Mouse (Mus musculus): ENCODE measurements around the gene Armc6. TPM values are rescaled to one million over a fixed set of nuclear protein-coding genes. Genes with fewer than 3 reads are reported as not detected.

Gene Armc6
- 17.8 TPM for polyA plus RNA-seq (2017; shearing (Covaris generic))

DNA sequence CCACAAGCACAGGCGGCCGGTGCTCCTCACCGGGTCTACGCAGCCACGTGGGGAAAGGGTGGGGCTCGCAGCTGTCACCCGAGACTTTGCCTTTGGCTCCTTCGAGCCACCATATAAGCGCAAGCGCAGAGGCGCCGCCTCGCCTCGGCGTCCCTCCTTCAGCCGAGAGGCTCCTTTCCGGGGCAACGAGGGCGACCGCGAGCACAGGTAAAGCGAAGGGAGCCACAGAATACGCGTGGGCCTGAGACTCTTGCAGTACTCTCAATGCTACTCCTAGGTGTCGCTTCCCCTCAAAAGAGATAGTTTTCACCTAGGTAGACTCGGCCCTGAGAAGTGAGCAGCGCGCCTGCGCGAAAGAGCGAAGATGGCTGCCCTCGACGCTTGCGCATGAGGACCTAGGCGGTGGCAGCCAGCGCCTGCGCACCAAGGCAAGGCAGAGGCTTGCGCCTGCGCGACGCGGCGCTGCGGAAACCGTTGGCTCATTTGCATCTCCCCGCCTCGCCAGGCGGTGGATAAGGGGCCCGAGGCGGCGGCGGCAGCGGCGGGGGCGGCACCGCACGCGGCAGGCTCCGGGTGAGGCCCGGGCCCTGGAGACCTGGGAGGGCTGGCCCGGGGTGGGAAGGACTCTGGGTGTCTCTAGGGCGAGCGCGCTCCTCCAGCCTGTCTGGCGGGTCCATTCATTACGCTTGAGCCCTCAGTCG lies at the start of gene Armc6, which contains the start of gene Sugp2:
Gene Armc6 (minus strand): TSS at position 387 of the 701 bp plus-strand sequence.
Gene Sugp2 (plus strand): TSS at position 147 of the 701 bp plus-strand sequence.

DNA sequence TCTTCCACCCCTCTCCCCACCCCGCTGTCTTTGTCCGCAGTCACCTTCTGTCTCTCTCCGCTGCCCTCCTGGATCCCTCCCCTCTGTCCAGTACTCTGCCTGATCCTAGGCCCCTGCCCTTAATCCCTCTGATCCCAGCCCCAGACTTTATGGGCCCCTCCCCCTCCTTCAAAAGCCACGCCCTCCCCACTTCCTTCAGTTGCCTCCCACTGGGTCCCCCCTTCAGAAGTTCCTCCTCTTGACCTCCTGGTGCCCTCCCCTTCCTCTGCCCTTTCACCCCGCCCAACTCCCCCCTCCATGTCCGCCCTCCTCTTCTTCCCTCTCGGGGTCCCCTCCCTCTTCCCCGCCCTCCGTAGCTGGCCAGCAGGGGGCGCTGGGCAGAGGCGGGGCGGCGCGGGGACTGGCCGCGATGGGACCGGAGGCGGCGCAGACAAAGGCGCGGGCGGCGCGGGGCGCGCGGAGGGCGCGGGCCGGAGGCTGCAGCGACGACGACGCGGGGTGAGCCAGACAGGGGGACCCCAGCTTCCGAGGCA lies 48.4 kb upstream of the Armc6 start, which contains the start of gene Homer3:
Gene Homer3 (plus strand): TSS at position 225 of the 533 bp plus-strand sequence.

DNA sequence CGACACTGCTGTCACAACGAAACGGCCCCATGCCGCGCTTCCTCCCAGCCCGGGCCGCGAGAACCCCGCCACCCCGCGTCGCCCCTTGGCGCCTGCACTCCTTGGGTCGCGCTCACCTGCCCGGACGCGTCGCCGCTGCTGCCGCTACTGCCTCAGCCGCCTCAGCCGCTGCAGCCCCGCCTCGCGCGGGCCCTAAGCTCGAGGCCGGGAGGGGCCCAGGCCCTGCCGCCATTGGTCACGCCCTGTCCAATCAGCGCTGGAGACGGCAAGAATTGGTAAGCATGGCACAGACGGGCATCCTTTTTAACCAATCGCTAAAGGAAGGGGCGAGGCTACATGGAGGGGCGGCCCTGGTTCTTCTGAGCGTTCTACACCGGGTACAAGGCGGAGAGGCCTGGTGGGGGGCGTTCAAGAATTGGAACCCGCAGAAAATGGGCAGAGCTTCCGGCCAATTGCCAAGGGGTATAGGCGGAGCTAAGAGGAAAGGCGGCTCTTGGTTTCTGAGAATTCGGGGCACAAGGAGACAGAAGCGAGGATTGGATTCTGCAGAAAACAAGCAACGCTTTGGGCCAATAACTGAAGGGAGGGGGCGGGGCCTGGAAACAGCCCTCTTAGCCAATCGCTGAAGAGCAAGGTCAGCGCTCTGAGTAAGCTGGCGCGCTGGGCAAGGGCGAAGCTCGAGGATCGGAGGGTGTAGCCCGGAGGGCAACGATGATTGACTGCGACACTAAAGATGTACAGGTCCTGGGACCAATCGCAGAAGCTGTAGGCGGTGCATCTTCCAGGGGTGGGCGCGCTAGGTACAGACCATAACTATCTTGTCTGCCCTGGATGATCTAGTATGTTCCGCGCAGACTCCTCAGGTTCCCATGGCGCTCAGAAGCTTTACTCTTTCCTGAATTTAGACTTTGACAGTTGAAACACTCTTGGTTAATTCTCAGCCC lies 21.9 kb downstream of the Armc6 start, which contains the start of gene Slc25a42:
Gene Slc25a42 (minus strand): TSS at position 194 of the 944 bp plus-strand sequence.

DNA sequence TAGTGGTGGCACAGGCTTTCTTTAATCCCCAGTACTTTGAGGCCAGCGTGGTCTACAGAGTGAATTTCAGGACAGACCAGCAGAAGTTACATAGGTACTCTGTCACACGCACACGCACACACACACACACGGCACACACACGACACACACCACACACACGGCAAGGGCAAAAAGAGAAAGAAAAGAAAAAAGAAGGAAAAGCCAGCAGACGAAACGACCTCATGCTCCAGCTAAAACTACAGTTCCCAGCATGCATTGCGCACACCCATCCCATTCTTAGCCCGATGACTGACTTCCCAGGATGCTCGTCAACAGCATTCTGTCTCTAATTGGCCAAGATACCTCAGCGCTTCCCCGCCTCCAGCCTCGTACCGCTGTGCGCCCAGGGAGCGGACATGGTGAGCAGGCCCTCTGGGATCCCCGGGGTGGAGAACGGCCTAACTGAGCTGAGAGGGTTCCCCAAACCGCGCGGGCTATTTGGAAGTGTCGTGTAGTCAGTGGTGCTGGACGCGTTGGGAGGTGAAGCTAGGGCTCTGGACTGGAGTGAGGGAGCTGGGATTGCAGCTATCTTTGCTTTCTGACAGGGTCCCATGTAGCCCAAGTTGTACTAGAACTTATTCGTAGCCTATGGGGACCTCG lies 62.1 kb downstream of the Armc6 start, which contains the start of gene Tmem161a:
Gene Tmem161a (plus strand): TSS at position 314 of the 639 bp plus-strand sequence.

Other genes starting within 250 kb of the Armc6 start
- 24.7 TPM for gene Gatad2a, start 238.1 kb downstream of the Armc6 start, polyA plus RNA-seq (2017; shearing (Covaris generic))
- gene Mau2, start 191.7 kb downstream of the Armc6 start, polyA plus RNA-seq (2017; shearing (Covaris generic)) = 41.9 TPM
- gene Sugp1, start 191.7 kb downstream of the Armc6 start, polyA plus RNA-seq (2017; shearing (Covaris generic)) = 68.9 TPM
- 1.3 TPM for gene Tm6sf2, start 161.5 kb downstream of the Armc6 start, polyA plus RNA-seq (2017; shearing (Covaris generic))
- gene Hapln4, start 151.0 kb downstream of the Armc6 start, polyA plus RNA-seq (2017; shearing (Covaris generic)) = not detected
- not detected for gene Ncan, start 113.6 kb downstream of the Armc6 start, polyA plus RNA-seq (2017; shearing (Covaris generic))
- 54.8 TPM for gene Nr2c2ap, start 103.1 kb downstream of the Armc6 start, polyA plus RNA-seq (2017; shearing (Covaris generic))
- gene Rfxank, start 95.3 kb downstream of the Armc6 start, polyA plus RNA-seq (2017; shearing (Covaris generic)) = 41.2 TPM
- gene Borcs8, start 95.0 kb downstream of the Armc6 start, polyA plus RNA-seq (2017; shearing (Covaris generic)) = 97.8 TPM
- gene Mef2b, start 94.8 kb downstream of the Armc6 start, polyA plus RNA-seq (2017; shearing (Covaris generic)) = 2.6 TPM
- gene Tmem161a, start 62.1 kb downstream of the Armc6 start, polyA plus RNA-seq (2017; shearing (Covaris generic)) = 55.6 TPM
- gene Slc25a42, start 22.2 kb downstream of the Armc6 start, polyA plus RNA-seq (2017; shearing (Covaris generic)) = 13.1 TPM
- 34.8 TPM for gene Sugp2, start 240 bp downstream of the Armc6 start, polyA plus RNA-seq (2017; shearing (Covaris generic))
- 0.27 TPM for gene Homer3, start 48.4 kb upstream of the Armc6 start, polyA plus RNA-seq (2017; shearing (Covaris generic))
- gene Ddx49, start 68.0 kb upstream of the Armc6 start, polyA plus RNA-seq (2017; shearing (Covaris generic)) = 52.9 TPM
- gene Cope, start 68.1 kb upstream of the Armc6 start, polyA plus RNA-seq (2017; shearing (Covaris generic)) = 354 TPM
- not detected for gene Cers1, start 81.3 kb upstream of the Armc6 start, polyA plus RNA-seq (2017; shearing (Covaris generic))
- gene Gdf1, start 95.4 kb upstream of the Armc6 start, polyA plus RNA-seq (2017; shearing (Covaris generic)) = 0.28 TPM
- gene Upf1, start 118.8 kb upstream of the Armc6 start, polyA plus RNA-seq (2017; shearing (Covaris generic)) = 4.7 TPM
- 0.20 TPM for gene Comp, start 139.1 kb upstream of the Armc6 start, polyA plus RNA-seq (2017; shearing (Covaris generic))
- 14.5 TPM for gene Crtc1, start 205.1 kb upstream of the Armc6 start, polyA plus RNA-seq (2017; shearing (Covaris generic))
- 15.2 TPM for gene Klhl26, start 242.5 kb upstream of the Armc6 start, polyA plus RNA-seq (2017; shearing (Covaris generic))